Mouse (Mus musculus) kidney, adult 2 months (tissue): ENCODE data around the gene Erc2.

ENCODE experiments used
- CTCF ChIP-seq: fragments of 200-500 bp; conservative IDR thresholded peaks from 2 replicates; pipeline ENCODE4 v1.5.1; 2011; ENCODE audit warnings: low read depth, mild to moderate bottlenecking, control low read depth, low read length, moderate library complexity, mixed read lengths; ENCODE audit not compliant: insufficient read depth, insufficient read length
- POLR2A ChIP-seq: fragments of 200-500 bp; IDR thresholded peaks from one replicate; pipeline ENCODE4 v1.6.1; 2011; ENCODE audit warnings: low read depth, low read length, control low read depth

DNA sequence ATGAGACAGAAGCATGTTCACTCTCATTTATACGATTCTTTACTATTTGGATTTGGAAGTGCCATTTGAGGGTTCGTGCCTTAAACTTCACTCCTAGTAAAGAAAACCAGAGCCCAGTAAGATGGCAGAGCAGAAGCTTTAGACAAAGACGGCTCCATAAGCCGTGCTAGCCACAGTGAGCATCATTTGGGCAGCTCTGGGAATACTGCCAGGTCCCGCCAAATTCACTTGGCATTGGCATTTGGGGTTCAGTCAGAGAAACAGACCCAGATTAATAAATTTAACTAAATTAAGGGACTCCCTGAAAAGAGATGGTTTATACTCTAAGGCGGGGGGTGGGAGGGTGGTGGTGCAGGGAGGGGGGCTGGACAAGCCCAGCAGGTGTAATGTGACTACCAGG is 401.0 kb downstream of the Erc2 start:
- no peak for TF ChIP-seq CTCF
- no peak for TF ChIP-seq POLR2A
